Mouse (Mus musculus) forebrain, embryonic 13.5 days (tissue): Measurements from ENCODE around the gene H2-Ob. TPM values are rescaled to one million over a fixed set of nuclear protein-coding genes. Genes with fewer than 3 reads are reported as not detected.

ENCODE experiments used
- ATAC-seq: fragments of 200-750 bp; cut with Nextera tagmentation; 2 replicates; pipeline ENCODE4 v1.8.0; 2017
- H3K27ac ChIP-seq: fragments of 300-500 bp; sonication (generic); 2 replicates; pipeline ENCODE4 v1.5.1; 2015; ENCODE audit warnings: inconsistent platforms, mild to moderate bottlenecking, moderate library complexity
- H3K27me3 ChIP-seq: fragments of 300-500 bp; sonication (generic); 2 replicates; pipeline ENCODE4 v1.6.1; 2015; ENCODE audit warnings: mild to moderate bottlenecking, inconsistent platforms
- H3K36me3 ChIP-seq: fragments of 300-500 bp; sonication (generic); 2 replicates; pipeline ENCODE4 v1.6.1; 2015; ENCODE audit warnings: mild to moderate bottlenecking, inconsistent platforms; ENCODE audit not compliant: poor library complexity, severe bottlenecking
- H3K4me1 ChIP-seq: fragments of 300-500 bp; sonication (generic); 2 replicates; pipeline ENCODE4 v1.6.1; 2015; ENCODE audit warnings: inconsistent platforms
- H3K4me2 ChIP-seq: fragments of 300-500 bp; sonication (generic); 2 replicates; pipeline ENCODE4 v1.6.1; 2015; ENCODE audit warnings: inconsistent platforms, mild to moderate bottlenecking, moderate library complexity
- H3K4me3 ChIP-seq: fragments of 300-500 bp; sonication (generic); 2 replicates; pipeline ENCODE4 v1.5.1; 2015; ENCODE audit warnings: mild to moderate bottlenecking, inconsistent platforms
- H3K9ac ChIP-seq: fragments of 300-500 bp; sonication (generic); 2 replicates; pipeline ENCODE4 v1.6.1; 2015; ENCODE audit warnings: mild to moderate bottlenecking, inconsistent platforms
- H3K9me3 ChIP-seq: fragments of 300-500 bp; sonication (generic); replicated peaks from 2 replicates; pipeline ENCODE4 v1.6.1; 2016; ENCODE audit warnings: inconsistent platforms
- WGBS: fragments of 180-500 bp; shearing (Covaris S2); methylation state at CpG from one replicate; pipeline ENCODE4 v1.1.7; 2015; 5-methylcytosine and 5-hydroxymethylcytosine counted together
- polyA plus RNA-seq: library from polyadenylated mRNA; unstranded; fragments of >200 nt; fragmentation: Nextera tagmentation; extraction: Ambion mirVana; gene quantifications from 2 replicates; pipeline ENCODE4 v1.2.1, GENCODE M21; 2015

The H2-Ob gene
- polyA plus RNA-seq, 1 experiment from 2014 or later = not detected

GRCm38 (mm10) chr17:34269817-34270216, 31.1 kb downstream of the H2-Ob start:
- H3K9ac ChIP-seq = no peak overlapping the region
- 77% methylated on average over 4 of the region's 4 CpGs for WGBS
- peaks cover 20% of the 10 kb centered on the region for H3K27me3 ChIP-seq
- H3K36me3 ChIP-seq = no peaks in the 10 kb centered on the region
- peaks cover 4% of the 10 kb centered on the region for H3K4me1 ChIP-seq
- no peak overlapping the region for H3K4me3 ChIP-seq
- no peak overlapping the region for H3K4me2 ChIP-seq
- no peak overlapping the region for H3K27ac ChIP-seq
- no peak for ATAC-seq
- no peaks in the 10 kb centered on the region for H3K9me3 ChIP-seq

- no peaks in the 10 kb centered on the region for H3K9me3 ChIP-seq
- peaks cover 16% of the 10 kb centered on the region for H3K27me3 ChIP-seq
- H3K27ac ChIP-seq = no peak overlapping the region
- no peak overlapping the region for H3K9ac ChIP-seq
- no peak overlapping the region for H3K4me3 ChIP-seq
- no peak for ATAC-seq
- WGBS = 92% methylated on average over 2 of the region's 2 CpGs
- H3K4me2 ChIP-seq = no peak overlapping the region
- H3K36me3 ChIP-seq = no peaks in the 10 kb centered on the region
- peaks cover under 1% of the 10 kb centered on the region; the same call in 1 of the 2 replicates for H3K4me1 ChIP-seq
Measured at GRCm38 (mm10) chr17:34270230-34270629, 31.5 kb downstream of the H2-Ob start.

GRCm38 (mm10) chr17:34270940-34271339, 32.2 kb downstream of the H2-Ob start:
- peaks cover 12% of the 10 kb centered on the region for H3K27me3 ChIP-seq
- H3K36me3 ChIP-seq = no peaks in the 10 kb centered on the region
- no peak overlapping the region for H3K27ac ChIP-seq
- no peak overlapping the region for H3K4me2 ChIP-seq
- H3K4me1 ChIP-seq = no peaks in the 10 kb centered on the region
- WGBS = 75% methylated on average over 2 of the region's 2 CpGs
- ATAC-seq = no peak
- no peak overlapping the region for H3K9ac ChIP-seq
- no peak overlapping the region for H3K4me3 ChIP-seq
- H3K9me3 ChIP-seq = no peaks in the 10 kb centered on the region

GRCm38 (mm10) chr17:34272102-34272501, 33.4 kb downstream of the H2-Ob start:
- H3K4me1 ChIP-seq = no peaks in the 10 kb centered on the region
- no peak overlapping the region for H3K9ac ChIP-seq
- no peak overlapping the region for H3K4me3 ChIP-seq
- no peak overlapping the region for H3K27ac ChIP-seq
- H3K36me3 ChIP-seq = no peaks in the 10 kb centered on the region
- ATAC-seq = no peak
- H3K4me2 ChIP-seq = no peak overlapping the region
- peaks cover 6% of the 10 kb centered on the region for H3K27me3 ChIP-seq
- 82% methylated on average over 1 of the region's 1 CpGs for WGBS
- no peaks in the 10 kb centered on the region; the same call in 1 of the 2 replicates for H3K9me3 ChIP-seq

GRCm38 (mm10) chr17:34280499-34281038, 41.9 kb downstream of the H2-Ob start:
- H3K9ac ChIP-seq = no peak overlapping the region
- H3K4me2 ChIP-seq = no peak overlapping the region
- H3K36me3 ChIP-seq = no peaks in the 10 kb centered on the region
- no peak overlapping the region for H3K4me3 ChIP-seq
- H3K27ac ChIP-seq = no peak overlapping the region
- peaks cover 5% of the 10 kb centered on the region; the same call in 1 of the 2 replicates for H3K27me3 ChIP-seq
- WGBS = 71% methylated on average over 1 of the region's 1 CpGs
- H3K4me1 ChIP-seq = no peaks in the 10 kb centered on the region
- no peaks in the 10 kb centered on the region; the same call in 1 of the 2 replicates for H3K9me3 ChIP-seq
- no peak for ATAC-seq

- Histone ChIP-seq H3K4me1 (no peaks in the 10 kb centered on the region), H3K9me3 (no peaks in the 10 kb centered on the region; the same call in 1 of the 2 replicates), H3K4me2 (no peak overlapping the region), H3K27me3 (peaks cover 5% of the 10 kb centered on the region; the same call in 1 of the 2 replicates), H3K36me3 (no peaks in the 10 kb centered on the region), H3K9ac (no peak overlapping the region), H3K4me3 (no peak overlapping the region), H3K27ac (no peak overlapping the region)
- no peak for ATAC-seq
- 85% methylated on average over 1 of the region's 1 CpGs for WGBS
Measured at GRCm38 (mm10) chr17:34281836-34282235, 43.1 kb downstream of the H2-Ob start.

GRCm38 (mm10) chr17:34285371-34285770, 46.7 kb downstream of the H2-Ob start:
- Histone ChIP-seq H3K4me2 (no peak overlapping the region), H3K27me3 (peaks cover 5% of the 10 kb centered on the region; the same call in 1 of the 2 replicates), H3K9me3 (no peaks in the 10 kb centered on the region), H3K4me3 (no peak overlapping the region), H3K36me3 (no peaks in the 10 kb centered on the region), H3K9ac (no peak overlapping the region), H3K27ac (no peak overlapping the region), H3K4me1 (no peaks in the 10 kb centered on the region)
- ATAC-seq = no peak
- WGBS = 77% methylated on average over 4 of the region's 4 CpGs

- H3K27ac ChIP-seq = no peak overlapping the region
- H3K36me3 ChIP-seq = no peaks in the 10 kb centered on the region
- 35% methylated on average over 4 of the region's 4 CpGs for WGBS
- H3K9me3 ChIP-seq = no peaks in the 10 kb centered on the region
- H3K9ac ChIP-seq = no peak overlapping the region
- no peaks in the 10 kb centered on the region for H3K4me1 ChIP-seq
- no peak for ATAC-seq
- peaks cover 5% of the 10 kb centered on the region; the same call in 1 of the 2 replicates for H3K27me3 ChIP-seq
- no peak overlapping the region for H3K4me2 ChIP-seq
- no peak overlapping the region for H3K4me3 ChIP-seq
Measured at GRCm38 (mm10) chr17:34285848-34286247, 47.1 kb downstream of the H2-Ob start.

GRCm38 (mm10) chr17:34286501-34286900, 47.8 kb downstream of the H2-Ob start:
- H3K4me3 ChIP-seq = no peak overlapping the region
- H3K27me3 ChIP-seq = no peaks in the 10 kb centered on the region
- H3K9me3 ChIP-seq = no peaks in the 10 kb centered on the region
- no peak overlapping the region for H3K9ac ChIP-seq
- WGBS = 79% methylated on average over 5 of the region's 5 CpGs
- no peak for ATAC-seq
- no peaks in the 10 kb centered on the region for H3K36me3 ChIP-seq
- H3K4me1 ChIP-seq = no peaks in the 10 kb centered on the region
- H3K4me2 ChIP-seq = no peak overlapping the region
- no peak overlapping the region for H3K27ac ChIP-seq

- Histone ChIP-seq H3K4me3 (no peak overlapping the region), H3K9me3 (no peaks in the 10 kb centered on the region), H3K27me3 (no peaks in the 10 kb centered on the region), H3K36me3 (no peaks in the 10 kb centered on the region), H3K27ac (no peak overlapping the region), H3K9ac (no peak overlapping the region), H3K4me1 (no peaks in the 10 kb centered on the region), H3K4me2 (no peak overlapping the region)
- 67% methylated on average over 6 of the region's 6 CpGs for WGBS
- ATAC-seq = no peak
Measured at GRCm38 (mm10) chr17:34286999-34287398, 48.3 kb downstream of the H2-Ob start.

GRCm38 (mm10) chr17:34287648-34288047, 48.9 kb downstream of the H2-Ob start, which contains the start of gene H2-Aa:
Gene H2-Aa (minus strand): TSS chr17:34287823.
- WGBS = 13% methylated on average over 8 of the region's 8 CpGs
- H3K36me3 ChIP-seq = no peaks in the 10 kb centered on the region

GRCm38 (mm10) chr17:34288131-34288530, 49.4 kb downstream of the H2-Ob start:
- Histone ChIP-seq H3K4me3 (no peak overlapping the region), H3K27ac (no peak overlapping the region)
- WGBS = 79% methylated on average over 3 of the region's 3 CpGs

More at GRCm38 (mm10) chr17:34287648-34288047, 48.9 kb downstream of the H2-Ob start, which contains the start of gene H2-Aa:
- H3K4me3 ChIP-seq = no peak within 1 kb of the TSS
- no peaks in the 10 kb centered on the region for H3K4me1 ChIP-seq
- no peaks in the 10 kb centered on the region for H3K9me3 ChIP-seq
- no peak within 1 kb of the TSS for H3K27ac ChIP-seq
- no peak within 1 kb of the TSS for H3K4me2 ChIP-seq
- ATAC-seq = peak; percentile 38; the same call in 1 of the 2 replicates
- no peak within 1 kb of the TSS for H3K9ac ChIP-seq
- no peaks in the 10 kb centered on the region for H3K27me3 ChIP-seq

GRCm38 (mm10) chr17:34291609-34292008, 52.9 kb downstream of the H2-Ob start:
- H3K36me3 ChIP-seq = no peaks in the 10 kb centered on the region
- no peaks in the 10 kb centered on the region for H3K9me3 ChIP-seq
- no peaks in the 10 kb centered on the region for H3K4me1 ChIP-seq
- no peak overlapping the region for H3K27ac ChIP-seq
- no peak overlapping the region for H3K4me3 ChIP-seq
- H3K4me2 ChIP-seq = no peak overlapping the region
- no peaks in the 10 kb centered on the region for H3K27me3 ChIP-seq
- H3K9ac ChIP-seq = no peak overlapping the region
- ATAC-seq = peak; percentile 97
- 14% methylated on average over 8 of the region's 8 CpGs for WGBS

More at GRCm38 (mm10) chr17:34288131-34288530, 49.4 kb downstream of the H2-Ob start:
- H3K4me2 ChIP-seq = no peak overlapping the region
- no peak for ATAC-seq
- H3K9ac ChIP-seq = no peak overlapping the region
- no peaks in the 10 kb centered on the region for H3K36me3 ChIP-seq
- H3K4me1 ChIP-seq = no peaks in the 10 kb centered on the region
- no peaks in the 10 kb centered on the region for H3K9me3 ChIP-seq
- H3K27me3 ChIP-seq = no peaks in the 10 kb centered on the region
